Mouse (Mus musculus): ENCODE results near the gene Bricd5.

Bricd5 gene

DNA sequence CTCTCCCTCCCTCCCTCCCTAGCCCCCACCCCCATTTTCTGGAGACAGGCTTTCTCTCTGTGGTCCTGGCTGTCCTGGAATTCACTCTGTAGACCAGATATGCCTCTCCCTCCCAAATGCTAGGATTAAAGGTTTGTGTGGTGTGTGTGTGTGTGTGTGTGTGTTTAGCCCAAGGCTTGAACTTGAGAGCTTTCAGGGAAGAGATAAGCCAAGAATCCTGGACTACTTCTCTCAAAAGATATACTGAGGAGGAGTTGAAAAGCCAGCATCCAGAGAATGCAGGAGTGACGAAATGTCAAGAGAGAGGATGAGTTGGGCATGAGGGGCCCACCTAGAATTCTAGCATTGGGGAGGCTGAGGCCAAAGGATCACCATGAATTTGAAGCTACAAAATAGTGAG, 10.8 kb upstream of the Bricd5 start:
- no peak for DNase-seq (ENCODE audit: inconsistent ontology term)

DNA sequence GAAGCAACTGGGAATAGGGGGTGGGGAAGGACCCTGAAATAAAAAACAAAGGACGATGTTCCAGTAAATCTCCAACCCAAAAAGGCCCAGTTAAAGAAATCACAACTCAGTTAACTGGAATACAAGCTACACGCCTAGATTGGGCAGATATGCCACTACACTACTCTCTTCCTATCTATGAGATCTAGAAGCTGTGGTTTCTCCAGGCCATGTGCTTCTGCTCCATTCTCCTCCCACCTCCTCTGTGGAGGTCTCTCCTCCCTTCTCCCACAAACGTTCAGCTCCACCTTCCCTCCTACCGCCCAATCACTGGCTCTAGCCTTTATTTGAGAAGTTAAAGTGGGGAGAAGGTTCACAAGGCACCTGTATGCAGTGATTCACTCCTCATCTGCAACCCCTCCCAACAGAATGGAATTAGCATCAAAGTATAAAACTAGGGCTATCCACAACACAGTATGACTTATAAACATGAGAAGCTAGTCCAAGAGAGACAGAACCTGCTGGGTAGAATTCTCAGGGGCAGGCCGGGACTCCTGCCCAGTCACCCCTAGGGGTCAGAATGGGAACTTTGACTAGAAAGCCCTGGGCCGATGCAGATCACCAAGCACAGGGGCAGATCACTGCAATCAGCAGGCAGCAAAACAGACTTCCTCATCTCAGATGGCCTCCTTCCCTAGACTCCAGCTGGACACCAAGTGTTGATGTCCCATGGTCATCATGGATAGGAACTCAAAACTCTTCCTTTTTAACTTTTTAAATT, 10.1 kb upstream of the Bricd5 start:
- no peak for DNase-seq (ENCODE audit: inconsistent ontology term)

DNA sequence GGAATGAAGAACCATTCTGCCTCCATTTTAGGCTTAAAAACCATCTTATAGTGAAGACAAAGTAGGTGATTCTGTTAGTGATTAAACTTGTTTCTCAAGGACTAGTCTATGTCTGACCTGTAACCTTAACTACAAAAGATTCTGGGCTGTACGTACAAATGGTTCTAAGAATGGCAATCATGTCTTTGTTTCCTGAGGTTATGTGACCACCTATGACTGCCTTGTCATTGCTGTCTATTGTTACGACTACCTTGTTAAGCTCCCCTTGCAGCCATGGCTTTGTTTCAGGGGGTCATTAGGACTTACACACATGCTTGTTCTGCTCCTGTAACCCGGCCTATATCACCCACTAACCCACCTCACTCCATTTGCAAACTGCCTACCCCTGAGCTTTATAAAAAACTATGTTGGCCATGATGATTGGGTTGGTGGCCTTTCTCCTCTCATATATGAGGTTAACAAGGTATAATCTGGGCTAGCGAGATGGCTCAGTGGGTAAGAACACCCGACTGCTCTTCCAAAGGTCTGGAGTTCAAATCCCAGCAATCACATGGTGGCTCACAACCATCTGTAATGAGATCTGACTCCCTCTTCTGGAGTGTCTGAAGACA, 4.9 kb upstream of the Bricd5 start:
- no peak for DNase-seq (ENCODE audit: inconsistent ontology term)

DNA sequence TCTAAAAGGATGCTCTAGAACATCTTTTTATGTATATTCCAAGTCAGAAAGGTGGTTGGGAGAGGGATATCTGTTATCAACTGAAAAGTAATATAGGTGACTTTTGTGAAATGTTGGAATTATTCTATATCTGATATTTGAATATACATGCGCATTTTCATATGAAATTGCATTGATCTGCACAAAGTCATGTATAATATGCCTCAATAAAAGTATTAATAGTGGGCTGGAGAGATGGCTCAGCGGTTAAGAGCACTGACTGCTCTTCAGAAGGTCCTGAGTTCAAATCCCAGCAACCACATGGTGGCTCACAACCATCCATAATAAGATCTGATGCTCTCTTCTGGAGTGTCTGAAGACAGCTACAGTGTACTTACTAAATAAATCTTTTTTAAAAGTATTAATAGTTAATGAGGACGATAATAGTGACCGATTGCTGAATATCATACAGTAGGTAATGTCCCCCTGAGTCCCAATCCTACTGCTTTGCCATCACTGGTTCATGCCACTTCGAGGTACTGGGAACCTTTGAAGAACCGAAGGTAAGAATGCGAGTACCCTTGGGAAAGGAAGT, 4.3 kb upstream of the Bricd5 start:
- no peak for DNase-seq (ENCODE audit: inconsistent ontology term)

DNA sequence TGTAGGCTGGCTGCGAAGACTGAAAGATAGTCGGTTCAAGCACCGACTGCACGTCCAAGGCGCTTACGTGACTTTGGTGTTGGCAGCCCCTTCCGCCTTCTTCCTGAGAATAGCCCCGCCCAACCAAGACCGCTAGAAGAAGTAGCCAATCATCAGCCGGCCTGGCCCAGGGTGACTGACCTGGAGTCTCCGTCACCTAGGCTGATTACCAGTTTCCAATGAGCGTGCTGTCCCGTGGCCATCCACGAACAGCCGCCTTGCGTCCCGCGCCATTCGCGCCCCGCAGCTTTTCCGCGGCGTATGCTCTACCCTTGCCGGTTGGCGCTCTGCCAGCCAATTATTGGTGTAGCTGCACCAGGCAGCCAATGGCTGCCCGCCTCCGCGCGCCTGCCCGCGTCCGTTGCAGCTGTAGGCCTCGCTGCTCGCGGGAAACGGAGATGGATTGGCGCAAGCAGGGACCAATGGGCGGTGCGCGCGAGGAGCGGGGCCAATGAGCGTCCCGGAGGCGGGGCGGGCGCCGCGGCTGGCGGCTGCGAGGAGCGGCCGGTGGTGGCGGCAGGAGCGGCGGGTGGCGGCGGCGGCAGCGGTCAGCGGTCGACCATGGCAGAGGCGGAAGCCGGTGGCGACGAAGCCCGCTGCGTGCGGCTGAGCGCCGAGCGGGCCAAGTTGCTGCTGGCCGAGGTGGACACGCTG, 3.6 kb upstream of the Bricd5 start, which contains the start of the genes E4f1 and Pgp:
Gene E4f1, minus strand, starts transcription at position 404 of the 693 bp plus-strand sequence.
Gene Pgp, plus strand, starts transcription at position 483 of the 693 bp plus-strand sequence.
- DNase-seq (ENCODE audit: inconsistent ontology term): peak; percentile 99

DNA sequence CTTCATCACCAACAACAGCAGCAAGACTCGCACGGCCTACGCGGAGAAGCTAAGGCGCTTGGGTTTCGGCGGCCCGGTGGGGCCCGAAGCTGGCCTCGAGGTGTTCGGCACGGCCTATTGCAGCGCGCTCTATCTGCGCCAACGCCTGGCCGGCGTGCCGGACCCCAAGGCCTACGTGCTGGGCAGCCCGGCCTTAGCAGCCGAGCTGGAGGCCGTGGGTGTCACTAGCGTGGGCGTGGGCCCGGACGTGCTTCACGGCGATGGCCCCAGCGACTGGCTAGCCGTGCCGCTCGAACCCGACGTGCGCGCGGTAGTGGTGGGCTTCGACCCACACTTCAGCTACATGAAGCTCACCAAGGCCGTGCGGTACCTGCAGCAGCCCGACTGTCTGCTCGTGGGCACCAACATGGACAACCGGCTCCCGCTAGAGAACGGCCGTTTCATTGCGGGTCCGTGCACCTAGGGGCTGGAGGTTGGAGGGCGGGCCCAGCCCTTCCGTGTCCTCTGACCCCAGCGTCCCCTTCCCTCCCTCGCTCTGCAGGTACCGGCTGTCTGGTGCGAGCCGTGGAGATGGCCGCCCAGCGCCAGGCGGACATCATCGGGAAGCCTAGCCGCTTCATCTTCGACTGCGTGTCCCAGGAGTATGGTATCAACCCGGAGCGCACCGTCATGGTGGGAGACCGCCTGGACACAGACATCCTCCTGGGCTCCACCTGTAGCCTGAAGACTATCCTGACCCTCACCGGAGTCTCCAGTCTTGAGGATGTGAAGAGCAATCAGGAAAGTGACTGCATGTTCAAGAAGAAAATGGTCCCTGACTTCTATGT, 2.8 kb upstream of the Bricd5 start:
- no peak for DNase-seq (ENCODE audit: inconsistent ontology term)

DNA sequence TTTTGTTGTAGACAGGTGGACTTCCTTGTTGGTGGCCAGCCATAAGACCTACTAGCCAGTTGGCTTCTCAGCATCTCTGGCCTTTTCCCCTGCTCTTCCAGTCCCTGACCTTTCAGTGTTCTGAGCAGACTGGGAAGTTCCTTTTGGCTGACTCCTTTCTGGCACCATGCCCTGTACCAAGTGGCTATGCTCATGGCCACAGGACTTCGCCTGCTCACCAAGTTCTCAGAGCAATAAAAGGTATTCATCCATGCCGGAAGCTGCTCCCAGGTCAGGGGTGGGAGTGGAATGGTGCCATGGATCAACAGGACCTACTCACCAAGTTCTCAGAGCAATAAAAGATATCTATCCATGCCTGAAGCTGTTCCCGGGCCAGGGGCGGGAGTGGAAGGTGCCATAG, 1.2 kb upstream of the Bricd5 start:
- DNase-seq (ENCODE audit: inconsistent ontology term): peak; percentile 69

DNA sequence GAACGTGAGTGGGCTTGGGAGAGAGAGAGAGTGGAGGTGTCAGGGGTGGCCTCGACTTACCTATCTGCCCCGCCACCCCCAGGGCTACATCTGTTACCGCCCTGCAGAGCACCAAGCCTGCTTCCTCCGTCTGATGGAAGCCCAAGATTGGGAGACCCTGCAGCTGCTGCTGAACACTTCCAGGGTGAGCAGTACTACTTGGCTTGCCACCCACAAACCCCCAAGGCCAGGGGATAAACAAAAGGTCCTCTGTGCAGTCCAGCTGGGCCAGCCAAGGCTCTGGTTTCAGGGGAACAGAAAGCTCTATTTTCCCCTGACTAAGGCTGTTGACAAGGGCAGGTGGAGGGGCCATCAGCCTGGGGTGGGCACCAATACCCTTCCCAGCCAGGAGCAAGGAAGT, 873 bp downstream of the Bricd5 start:
- peak; percentile 36 for DNase-seq (ENCODE audit: inconsistent ontology term)

DNA sequence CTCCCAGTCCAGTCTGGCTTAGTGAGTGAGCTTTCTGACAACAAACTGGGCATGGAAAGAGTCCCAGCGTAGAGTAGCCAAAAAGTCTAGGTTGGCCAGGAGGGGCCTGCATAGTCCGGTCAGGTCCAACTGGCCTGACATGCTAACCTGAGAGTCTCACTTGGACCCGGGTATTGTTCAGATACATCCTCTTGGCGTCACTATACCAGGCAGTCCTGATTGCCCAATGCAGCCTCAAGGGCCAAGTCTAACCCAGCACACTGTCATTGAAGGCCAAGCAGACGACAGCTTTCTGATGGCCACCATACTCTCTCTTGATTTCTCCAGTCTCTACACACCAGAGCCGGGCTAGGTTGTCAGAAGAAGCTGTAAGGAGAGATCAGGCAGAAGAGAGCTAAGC, 1.9 kb downstream of the Bricd5 start:
- no peak for DNase-seq (ENCODE audit: inconsistent ontology term)

DNA sequence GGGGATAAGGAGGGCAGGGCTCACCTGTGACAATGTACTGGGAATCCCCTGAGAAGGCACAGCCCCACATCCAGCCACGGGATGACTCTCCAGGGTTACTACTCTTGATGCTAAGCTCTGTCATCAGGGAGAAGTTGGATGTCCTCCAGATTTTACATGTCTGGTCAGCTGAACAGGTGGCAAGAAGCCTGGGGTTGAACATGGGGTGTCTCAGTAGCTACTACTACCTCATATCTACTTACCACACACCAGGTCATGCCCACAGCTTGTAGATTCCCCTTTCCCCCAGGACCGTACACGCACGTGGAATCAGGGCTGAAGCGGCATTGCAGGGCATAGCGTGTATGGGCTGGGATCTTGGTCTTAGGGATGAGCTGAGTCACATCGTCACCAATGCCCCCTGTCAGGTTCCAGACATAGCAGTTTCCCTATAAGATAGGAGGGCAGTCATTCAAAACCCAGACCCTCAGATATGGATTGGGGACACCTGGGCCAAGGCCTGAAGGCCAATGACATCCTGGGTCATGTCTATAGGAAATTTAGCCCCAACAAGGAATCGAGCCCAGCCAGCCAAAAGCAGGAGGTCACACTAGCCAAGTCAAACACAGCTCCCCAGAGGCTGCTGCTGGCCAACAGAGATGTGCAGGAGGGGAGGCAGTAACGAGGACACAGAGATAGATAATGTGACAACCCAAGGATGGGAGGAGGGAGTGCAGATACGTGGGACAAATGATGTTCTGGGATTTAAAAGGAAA, 2.5 kb downstream of the Bricd5 start:
- DNase-seq (ENCODE audit: inconsistent ontology term): no peak

DNA sequence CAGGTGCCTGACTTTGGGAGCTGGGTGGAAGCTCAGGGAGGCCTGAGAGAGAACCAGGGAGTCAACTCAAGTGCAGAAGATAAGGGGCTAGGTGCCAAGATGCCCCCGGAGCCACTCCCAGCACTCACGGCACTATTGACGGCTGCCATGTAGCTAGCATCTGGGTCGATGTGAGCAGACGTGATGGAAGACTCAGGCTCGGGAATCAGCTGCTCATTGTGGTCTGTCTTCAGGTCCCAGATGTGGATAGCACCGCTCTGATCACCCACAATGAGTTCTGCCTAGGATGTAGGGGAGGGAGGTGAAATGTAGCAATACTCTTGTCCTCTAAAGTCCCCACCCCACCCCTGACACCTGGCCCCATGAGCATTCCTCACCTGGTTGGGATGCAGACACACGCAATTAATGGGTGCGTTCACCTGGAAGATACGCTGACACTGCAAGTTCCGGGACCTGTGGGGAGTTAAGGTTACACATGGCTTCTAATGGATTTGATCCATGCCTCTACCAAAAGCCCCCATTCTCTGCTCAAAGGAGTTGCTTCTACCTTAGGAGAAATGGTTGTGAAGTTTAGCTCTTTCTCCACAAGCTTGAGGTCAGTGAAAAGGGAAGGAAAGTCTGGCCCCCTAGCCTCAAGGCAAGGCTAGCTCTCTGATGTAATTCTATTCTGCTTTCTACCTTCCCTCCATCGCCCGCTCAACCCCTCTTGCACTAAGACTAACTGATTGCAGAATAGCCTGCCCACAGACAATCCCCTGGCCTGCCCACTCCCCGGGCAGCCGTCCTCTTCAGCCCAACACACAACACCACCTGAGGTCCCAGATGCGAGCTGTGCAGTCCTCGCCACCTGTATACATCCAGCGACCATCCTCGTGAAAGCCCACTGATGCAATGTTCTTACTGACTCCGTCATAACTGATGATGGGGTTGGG, 3.6 kb downstream of the Bricd5 start:
- no peak for DNase-seq (ENCODE audit: inconsistent ontology term)

DNA sequence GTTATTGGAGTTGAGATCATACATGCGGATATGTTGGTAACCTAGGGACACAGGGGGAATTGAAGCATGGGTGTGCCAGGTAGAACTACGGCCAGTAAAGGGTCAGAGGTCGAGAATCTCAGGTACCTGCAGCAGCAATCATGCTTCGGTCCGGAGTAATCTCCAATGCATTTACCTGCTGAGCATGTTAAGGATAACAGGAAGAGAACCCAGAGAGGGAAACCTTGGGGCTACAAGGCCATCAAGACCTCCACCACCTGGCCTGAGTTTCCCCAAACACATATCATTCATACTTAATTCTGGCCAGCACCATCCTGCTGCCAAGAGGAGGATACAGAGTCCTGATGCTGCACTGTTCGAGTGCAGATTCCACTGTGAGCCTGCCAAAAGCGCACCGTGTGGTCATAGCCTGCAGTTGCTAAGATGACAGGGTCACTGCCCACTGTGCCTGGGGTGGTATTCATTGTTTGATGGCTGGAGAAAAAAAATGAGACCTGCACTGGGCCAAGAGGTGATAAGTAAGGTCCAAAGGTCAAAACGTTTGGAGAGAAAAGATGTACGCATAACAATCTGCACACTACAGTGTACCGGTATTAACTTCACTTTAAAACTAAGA, 4.4 kb downstream of the Bricd5 start:
- DNase-seq (ENCODE audit: inconsistent ontology term): no peak

DNA sequence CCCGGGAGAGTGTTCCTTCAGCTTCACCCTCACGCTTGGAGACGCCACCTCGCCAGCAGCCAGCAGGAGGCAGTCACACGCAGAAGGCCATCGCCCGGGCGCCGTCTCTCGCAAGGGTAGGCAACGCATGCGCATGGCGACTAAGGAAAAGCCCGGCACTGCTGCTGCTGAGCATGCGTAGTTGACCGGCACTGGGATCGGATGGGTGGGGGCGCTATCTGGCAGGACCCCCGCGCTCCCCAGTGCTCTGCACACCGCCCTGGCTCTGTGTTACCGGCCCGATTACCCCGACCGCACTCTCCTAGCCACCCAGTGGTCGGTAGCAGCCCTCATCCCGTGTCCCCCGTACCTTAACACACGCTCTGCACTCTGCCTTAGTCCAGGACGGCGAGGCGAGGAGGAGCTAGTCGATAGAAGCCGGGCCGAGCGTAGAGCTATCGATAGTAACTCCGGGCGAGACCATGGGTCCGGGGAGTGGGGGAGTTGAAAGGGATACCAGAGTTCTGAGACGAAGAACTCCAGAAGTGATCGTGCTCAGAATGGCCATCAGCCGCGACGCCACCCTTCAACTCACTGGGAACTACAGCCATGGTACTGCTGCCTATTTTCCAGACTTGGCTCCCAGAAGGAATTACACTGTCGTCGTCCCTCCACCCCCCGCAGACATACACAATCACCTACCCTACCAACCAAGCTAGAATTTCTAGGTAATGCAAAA, 5.1 kb downstream of the Bricd5 start, which contains the start of gene Mlst8:
Gene Mlst8, minus strand, starts transcription at position 416 of the 718 bp plus-strand sequence.
- DNase-seq (ENCODE audit: inconsistent ontology term): peak; percentile 97

DNA sequence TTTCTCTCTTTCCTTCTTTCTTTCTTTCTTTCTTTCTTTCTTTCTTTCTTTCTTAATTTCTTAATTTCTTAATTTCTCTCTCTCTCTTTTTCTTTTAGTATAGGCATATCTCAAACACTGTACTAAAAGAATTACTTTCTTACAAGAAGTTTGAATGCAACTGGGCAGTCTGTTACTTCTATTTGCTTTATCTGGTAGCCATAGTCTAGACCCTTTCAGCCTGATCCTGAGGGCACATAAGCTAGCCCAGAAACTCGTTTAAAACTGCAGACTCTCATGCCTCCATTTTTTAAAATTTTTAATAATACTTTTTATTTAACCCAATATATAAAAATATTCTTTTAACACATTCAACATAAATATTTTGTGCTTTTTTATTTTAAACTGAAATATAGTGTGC, 5.7 kb downstream of the Bricd5 start:
- no peak for DNase-seq (ENCODE audit: inconsistent ontology term)

DNA sequence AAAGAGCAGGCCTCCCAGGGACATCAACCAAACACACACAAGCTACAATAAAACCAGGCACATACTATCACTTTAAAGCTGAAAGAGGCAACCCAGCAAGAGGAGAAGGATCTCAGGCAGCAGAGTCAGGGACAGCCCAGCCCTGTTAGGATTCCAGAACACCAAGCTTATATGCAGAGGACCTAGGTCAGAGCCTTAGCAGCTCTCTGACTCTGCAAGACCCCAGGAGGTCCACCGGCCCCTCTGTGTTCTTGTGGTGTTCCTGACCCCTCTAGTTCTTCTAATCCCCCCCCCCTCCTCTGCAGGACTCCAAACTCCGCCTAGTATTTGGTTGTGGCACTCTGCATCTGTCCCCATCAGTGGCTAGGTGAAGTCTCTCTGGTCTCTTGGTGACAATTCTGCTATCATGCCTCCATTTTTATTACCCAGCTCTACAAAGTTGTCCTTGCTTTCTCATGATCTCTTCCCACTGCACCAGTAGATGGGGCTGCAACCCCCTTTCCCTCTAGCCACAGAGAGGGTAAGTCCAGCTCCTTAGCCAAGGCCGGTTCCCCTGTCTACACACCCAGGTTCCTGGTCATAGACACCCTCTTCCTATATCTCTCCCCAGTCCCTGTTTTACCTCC, 6.6 kb downstream of the Bricd5 start:
- DNase-seq (ENCODE audit: inconsistent ontology term): no peak

DNA sequence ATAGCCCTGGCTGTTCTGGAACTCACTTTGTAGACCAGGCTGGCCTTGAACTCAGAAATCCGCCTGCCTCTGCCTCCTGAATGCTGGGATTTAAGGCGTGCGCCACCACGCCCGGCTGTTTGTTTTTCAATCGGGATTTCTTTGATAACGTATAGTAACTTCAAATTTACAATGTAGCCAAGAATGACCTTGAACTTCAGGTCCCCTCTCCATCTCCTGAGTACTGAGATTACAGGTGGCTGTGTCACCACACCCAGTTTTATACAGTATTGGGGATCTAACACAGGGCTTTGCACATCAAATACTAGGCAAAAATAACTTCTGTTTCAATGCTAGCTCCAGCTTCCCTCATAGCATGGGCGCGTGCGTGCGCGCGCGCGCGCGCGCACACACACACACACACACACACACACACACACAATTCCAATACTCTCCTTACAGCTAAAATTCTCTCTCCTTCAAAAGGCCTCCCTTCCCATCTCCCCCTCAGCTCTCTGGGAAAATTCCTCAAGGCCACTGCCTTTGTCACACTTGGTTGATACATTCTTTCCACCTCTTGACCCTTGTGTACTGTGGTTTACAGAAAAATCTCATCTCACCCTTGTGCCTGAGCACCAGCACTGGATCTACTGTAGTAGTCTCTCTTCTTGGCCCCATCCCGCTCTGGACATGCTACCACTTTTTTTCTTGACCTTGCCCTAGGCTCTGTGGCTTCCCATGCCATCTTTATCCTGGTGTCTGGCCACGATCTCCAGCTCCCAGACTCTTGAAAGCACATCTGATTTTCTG, 7.5 kb downstream of the Bricd5 start:
- no peak for DNase-seq (ENCODE audit: inconsistent ontology term)

DNA sequence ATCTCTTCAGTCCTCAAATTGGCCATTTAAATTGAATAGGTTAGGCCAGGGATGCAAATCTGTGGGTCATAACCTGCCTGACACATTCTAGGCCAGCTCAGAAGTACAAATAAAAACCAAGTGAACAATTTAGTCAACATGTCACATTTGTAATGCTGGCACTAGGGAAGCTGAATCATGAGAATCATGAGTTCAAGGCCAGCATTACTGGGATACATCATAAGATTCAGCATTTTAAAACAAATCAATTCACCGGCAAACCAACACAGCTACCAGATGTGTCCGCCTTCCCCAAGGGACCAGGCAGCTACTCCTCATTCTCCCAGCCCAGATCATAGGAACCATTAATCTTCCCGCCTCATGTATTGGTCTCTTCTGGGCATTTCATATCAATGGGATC, 9.8 kb downstream of the Bricd5 start:
- DNase-seq (ENCODE audit: inconsistent ontology term): no peak
